Mouse (Mus musculus) left cerebral cortex, adult 11 months (tissue): Measurements from ENCODE around the gene Tsacc.
"Not testable (repeated sequence)": the region's sequence is repeated elsewhere in the genome, so short reads cannot be mapped to it uniquely, and the experiment has no call there.

Experiments used
- DNase-seq: peaks from one replicate; pipeline ENCODE4 v3.0.0; 2022; ENCODE audit warnings: low spot score

Gene Tsacc

GRCm38 (mm10) chr3:88296561-88297318, at the start of gene Tsacc, which contains the start of gene Cct3:
Gene Tsacc, minus strand, starts transcription at chr3:88296999.
Gene Cct3, plus strand, starts transcription at chr3:88297116.
- DNase-seq, result peak; percentile 96

GRCm38 (mm10) chr3:88339006-88339405, 42.2 kb upstream of the Tsacc start:
- DNase-seq, result no peak

- DNase-seq, result no peak
Measured at GRCm38 (mm10) chr3:88338316-88338715, 41.5 kb upstream of the Tsacc start.

- DNase-seq, result no peak
Measured at GRCm38 (mm10) chr3:88337367-88338020, 40.7 kb upstream of the Tsacc start.

GRCm38 (mm10) chr3:88336058-88337013, 39.5 kb upstream of the Tsacc start, which contains the start of the genes Tmem79 and Smg5:
Gene Tmem79, minus strand, starts transcription at chr3:88336148.
Gene Smg5, plus strand, starts transcription at chr3:88336260.
- peak; percentile 93 for DNase-seq

- DNase-seq, result no peak
Measured at GRCm38 (mm10) chr3:88335436-88336053, 38.7 kb upstream of the Tsacc start.

- DNase-seq, result no peak
Measured at GRCm38 (mm10) chr3:88334902-88335435, 38.2 kb upstream of the Tsacc start.

- no peak for DNase-seq
Measured at GRCm38 (mm10) chr3:88334029-88334658, 37.3 kb upstream of the Tsacc start.

- no peak for DNase-seq
Measured at GRCm38 (mm10) chr3:88331282-88331681, 34.5 kb upstream of the Tsacc start.

- no peak for DNase-seq
Measured at GRCm38 (mm10) chr3:88328956-88329355, 32.2 kb upstream of the Tsacc start.

- peak; percentile 49 for DNase-seq
Measured at GRCm38 (mm10) chr3:88324951-88325405, 28.2 kb upstream of the Tsacc start, which contains the start of gene Glmp. Gene Glmp, plus strand, starts transcription at chr3:88325023.

- DNase-seq, result no peak
Measured at GRCm38 (mm10) chr3:88299172-88299571, 2.4 kb upstream of the Tsacc start.

- no peak for DNase-seq
Measured at GRCm38 (mm10) chr3:88297321-88297851, 587 bp upstream of the Tsacc start.

- DNase-seq, result no peak
Measured at GRCm38 (mm10) chr3:88296110-88296560, 664 bp downstream of the Tsacc start.

- not testable (repeated sequence) for DNase-seq
Measured at GRCm38 (mm10) chr3:88295272-88295671, 1.5 kb downstream of the Tsacc start.

GRCm38 (mm10) chr3:88291970-88292369, 4.8 kb downstream of the Tsacc start:
- no peak for DNase-seq

GRCm38 (mm10) chr3:88288133-88288713, 8.6 kb downstream of the Tsacc start:
- DNase-seq, result not testable (repeated sequence)

- DNase-seq, result no peak
Measured at GRCm38 (mm10) chr3:88287110-88287509, 9.7 kb downstream of the Tsacc start, which contains the start of gene Gm38392. Gene Gm38392, minus strand, starts transcription at chr3:88287210.

GRCm38 (mm10) chr3:88285565-88285895, 11.3 kb downstream of the Tsacc start:
- not testable (repeated sequence) for DNase-seq
